12 mouse cellular contexts compared by ENCODE assay signal in genomic region chr10:76704358-76704757, GRCm38 (mm10). TPM values are rescaled to one million over a fixed set of nuclear protein-coding genes. Genes with fewer than 3 reads are reported as not detected.
"Had no signal": no experiment of that assay in that cellular context is flagged by ENCODE, and none has a peak within 500 bp of the region (broad histone marks: within the 10 kb centered on the region; RNA-seq: fewer than 3 reads in every experiment).

No protein-coding gene starts in this region.

- DNase-seq: lung, adult 18-20 months; lung, embryonic 14.5 days; lung, postnatal 10 days; lung, postnatal 4 days; midbrain, embryonic 14.5 days; retina, postnatal 1 day; right cerebral cortex, adult 18-20 months; right cerebral cortex, postnatal 25 days; right cerebral cortex, postnatal 4 days; thymus, adult 2 months; thymus, postnatal 36 days had no signal

RNA-seq across cellular contexts. Expression of gene Col6a1, which starts 21.6 kb away (rescaled TPM):
- total RNA-seq: megakaryocyte-erythroid progenitor cell, adult 5-6 weeks had no signal
